Mouse (Mus musculus): ENCODE measurements around the gene Fasl. TPM values are rescaled to one million over a fixed set of nuclear protein-coding genes. Genes with fewer than 3 reads are reported as not detected.

Fasl gene
- polyA plus RNA-seq, 1 experiment from 2014 or later, result 0.16 TPM

Other genes with a start within 250 kb of the Fasl start
- gene Suco, start 88.2 kb upstream of the Fasl start, polyA plus RNA-seq (2015; fragmentation: Nextera tagmentation; extraction: Ambion mirVana), result 25.5 and 28.6 TPM in 2 replicates
- gene Pigc, start 180.7 kb upstream of the Fasl start, polyA plus RNA-seq (2015; fragmentation: Nextera tagmentation; extraction: Ambion mirVana), result 35.7 and 37.6 TPM in 2 replicates
- gene 4930558K02Rik, start 191.1 kb upstream of the Fasl start, polyA plus RNA-seq (2015; fragmentation: Nextera tagmentation; extraction: Ambion mirVana), result not detected in 2 replicates

Data from hindbrain, embryonic 13.5 days (tissue).